Mouse (Mus musculus): Measurements from ENCODE around the gene Med29.

The Med29 gene

GRCm38 (mm10) chr7:28375176-28375921 lies 17.2 kb downstream of the Med29 start:
- DNase-seq = peak; percentile 97

- no peak for DNase-seq
Observed at GRCm38 (mm10) chr7:28374647-28375046, 17.9 kb downstream of the Med29 start.

- no peak for DNase-seq
Observed at GRCm38 (mm10) chr7:28373891-28374495, 18.5 kb downstream of the Med29 start.

GRCm38 (mm10) chr7:28373131-28373581 lies 19.4 kb downstream of the Med29 start:
- DNase-seq = peak; percentile 94

GRCm38 (mm10) chr7:28372251-28373108 lies 20.0 kb downstream of the Med29 start, which contains the start of gene Plekhg2:
Plekhg2 (minus strand) TSS chr7:28372599.
- peak; percentile 99 for DNase-seq

GRCm38 (mm10) chr7:28371514-28371989 lies 21.0 kb downstream of the Med29 start:
- peak; percentile 70 for DNase-seq

GRCm38 (mm10) chr7:28370977-28371513 lies 21.5 kb downstream of the Med29 start:
- DNase-seq = peak; percentile 76

GRCm38 (mm10) chr7:28370051-28370450 lies 22.5 kb downstream of the Med29 start:
- DNase-seq = no peak

- no peak for DNase-seq
Observed at GRCm38 (mm10) chr7:28368276-28368920, 24.1 kb downstream of the Med29 start.

GRCm38 (mm10) chr7:28367663-28368275 lies 24.7 kb downstream of the Med29 start:
- no peak for DNase-seq

GRCm38 (mm10) chr7:28362441-28363060 lies 30.0 kb downstream of the Med29 start:
- no peak for DNase-seq

- DNase-seq = no peak
Observed at GRCm38 (mm10) chr7:28361647-28362341, 30.7 kb downstream of the Med29 start.

- DNase-seq = no peak
Observed at GRCm38 (mm10) chr7:28360291-28360690, 32.2 kb downstream of the Med29 start.

GRCm38 (mm10) chr7:28359854-28360253 lies 32.7 kb downstream of the Med29 start:
- no peak for DNase-seq

GRCm38 (mm10) chr7:28358431-28358830 lies 34.1 kb downstream of the Med29 start:
- DNase-seq = no peak

GRCm38 (mm10) chr7:28357984-28358383 lies 34.5 kb downstream of the Med29 start:
- DNase-seq = no peak

- peak; percentile 69 for DNase-seq
Observed at GRCm38 (mm10) chr7:28356981-28357380, 35.5 kb downstream of the Med29 start.

GRCm38 (mm10) chr7:28355221-28355620 lies 37.3 kb downstream of the Med29 start:
- no peak for DNase-seq

GRCm38 (mm10) chr7:28354596-28354995 lies 37.9 kb downstream of the Med29 start:
- DNase-seq = no peak

GRCm38 (mm10) chr7:28354113-28354581 lies 38.4 kb downstream of the Med29 start:
- DNase-seq = no peak

- peak; percentile 42 for DNase-seq
Observed at GRCm38 (mm10) chr7:28353267-28353666, 39.2 kb downstream of the Med29 start.

Measured in lung, postnatal 36 days (tissue).